Mouse (Mus musculus) limb, embryonic 10.5 days (tissue): Measurements from ENCODE around the gene Evx2. TPM values are rescaled to one million over a fixed set of nuclear protein-coding genes. Genes with fewer than 3 reads are reported as not detected.

Experiments
- DNase-seq: peaks from one replicate; pipeline ENCODE4 v3.0.0-alpha.2; 2017; ENCODE audit warnings: low spot score
- H3K27ac ChIP-seq: fragments of 300-500 bp; sonication (generic); 2 replicates; pipeline ENCODE4 v1.5.1; 2016; ENCODE audit warnings: mild to moderate bottlenecking
- H3K27me3 ChIP-seq: fragments of 300-500 bp; sonication (generic); 2 replicates; pipeline ENCODE4 v1.6.1; 2016; ENCODE audit warnings: low read depth, mild to moderate bottlenecking; ENCODE audit not compliant: poor library complexity, severe bottlenecking
- H3K36me3 ChIP-seq: fragments of 300-500 bp; sonication (generic); 2 replicates; pipeline ENCODE4 v1.6.1; 2016; ENCODE audit warnings: mild to moderate bottlenecking, moderate library complexity
- H3K4me1 ChIP-seq: fragments of 300-500 bp; sonication (generic); 2 replicates; pipeline ENCODE4 v1.6.1; 2016
- H3K4me3 ChIP-seq: fragments of 300-500 bp; sonication (generic); 2 replicates; pipeline ENCODE4 v1.5.1; 2016; ENCODE audit warnings: mild to moderate bottlenecking, moderate library complexity
- H3K9me3 ChIP-seq: fragments of 300-500 bp; sonication (generic); replicated peaks from 2 replicates; pipeline ENCODE4 v1.6.1; 2016; ENCODE audit warnings: mild to moderate bottlenecking
- WGBS: fragments of 180-500 bp; shearing (Covaris S2); methylation state at CpG from one replicate; pipeline ENCODE4 v1.1.7; 2016; 5-methylcytosine and 5-hydroxymethylcytosine counted together
- polyA plus RNA-seq: library from polyadenylated mRNA; unstranded; fragments of >200 nt; fragmentation: Nextera tagmentation; extraction: Ambion mirVana; gene quantifications from 2 replicates; pipeline ENCODE4 v1.2.1, GENCODE M21; 2016

Gene Evx2
- polyA plus RNA-seq, 1 experiment from 2014 or later, result 0.84 TPM

DNA sequence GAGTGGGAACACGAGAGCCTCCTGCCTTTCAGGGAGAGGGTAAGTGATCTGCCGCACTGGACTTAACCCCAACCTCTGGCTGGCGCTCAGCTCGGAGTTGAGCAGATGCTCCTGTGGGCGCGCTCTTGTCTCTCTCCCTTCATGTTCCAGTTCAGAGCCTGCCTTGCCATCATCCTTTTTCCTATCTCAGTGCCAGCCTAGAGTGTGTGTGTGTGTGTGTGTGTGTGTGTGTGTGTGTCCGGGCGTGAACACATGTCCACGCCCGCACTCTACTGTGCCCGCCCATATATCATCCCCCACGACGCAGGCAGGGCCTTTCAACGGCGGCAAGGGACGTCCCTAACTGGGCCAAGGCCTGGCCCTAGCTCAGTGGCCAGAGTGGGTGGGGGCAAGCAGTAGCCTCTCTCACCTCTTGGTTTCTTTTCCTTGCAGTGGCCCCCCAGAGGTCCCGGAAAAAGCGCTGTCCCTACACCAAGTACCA lies 24.2 kb upstream of the Evx2 start:
- Histone ChIP-seq H3K9me3 (no peaks in the 10 kb centered on the region), H3K4me3 (peak overlapping the region; percentile 80), H3K36me3 (peaks cover 18% of the 10 kb centered on the region), H3K27ac (peak overlapping the region; percentile 99), H3K4me1 (peaks cover 69% of the 10 kb centered on the region), H3K27me3 (peaks cover 86% of the 10 kb centered on the region)
- WGBS, result 0% methylated on average over 18 of the region's 18 CpGs
- DNase-seq, result peak; percentile 76

DNA sequence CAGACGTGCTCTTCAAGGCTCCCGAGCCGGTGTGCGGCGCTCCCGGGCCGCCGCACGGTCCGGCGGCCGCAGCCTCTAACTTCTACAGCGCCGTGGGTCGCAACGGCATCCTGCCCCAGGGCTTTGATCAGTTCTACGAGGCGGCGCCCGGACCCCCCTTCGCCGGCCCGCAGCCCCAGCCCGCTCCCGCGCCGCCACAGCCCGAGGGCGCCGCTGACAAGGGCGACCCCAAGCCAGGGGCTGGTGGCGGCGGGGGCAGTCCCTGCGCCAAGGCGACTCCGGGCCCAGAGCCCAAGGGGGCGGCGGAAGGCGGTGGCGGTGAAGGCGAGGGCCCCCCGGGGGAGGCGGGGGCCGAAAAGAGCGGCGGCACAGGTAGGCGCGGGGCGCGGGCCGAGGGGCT lies 23.4 kb upstream of the Evx2 start:
- peak overlapping the region; percentile 99 for H3K27ac ChIP-seq
- peaks cover 17% of the 10 kb centered on the region for H3K36me3 ChIP-seq
- WGBS, result 1% methylated on average over 50 of the region's 51 CpGs
- peak; percentile 67 for DNase-seq
- H3K27me3 ChIP-seq, result peaks cover 88% of the 10 kb centered on the region
- peaks cover 73% of the 10 kb centered on the region for H3K4me1 ChIP-seq
- H3K4me3 ChIP-seq, result peak overlapping the region; percentile 80
- H3K9me3 ChIP-seq, result no peaks in the 10 kb centered on the region

DNA sequence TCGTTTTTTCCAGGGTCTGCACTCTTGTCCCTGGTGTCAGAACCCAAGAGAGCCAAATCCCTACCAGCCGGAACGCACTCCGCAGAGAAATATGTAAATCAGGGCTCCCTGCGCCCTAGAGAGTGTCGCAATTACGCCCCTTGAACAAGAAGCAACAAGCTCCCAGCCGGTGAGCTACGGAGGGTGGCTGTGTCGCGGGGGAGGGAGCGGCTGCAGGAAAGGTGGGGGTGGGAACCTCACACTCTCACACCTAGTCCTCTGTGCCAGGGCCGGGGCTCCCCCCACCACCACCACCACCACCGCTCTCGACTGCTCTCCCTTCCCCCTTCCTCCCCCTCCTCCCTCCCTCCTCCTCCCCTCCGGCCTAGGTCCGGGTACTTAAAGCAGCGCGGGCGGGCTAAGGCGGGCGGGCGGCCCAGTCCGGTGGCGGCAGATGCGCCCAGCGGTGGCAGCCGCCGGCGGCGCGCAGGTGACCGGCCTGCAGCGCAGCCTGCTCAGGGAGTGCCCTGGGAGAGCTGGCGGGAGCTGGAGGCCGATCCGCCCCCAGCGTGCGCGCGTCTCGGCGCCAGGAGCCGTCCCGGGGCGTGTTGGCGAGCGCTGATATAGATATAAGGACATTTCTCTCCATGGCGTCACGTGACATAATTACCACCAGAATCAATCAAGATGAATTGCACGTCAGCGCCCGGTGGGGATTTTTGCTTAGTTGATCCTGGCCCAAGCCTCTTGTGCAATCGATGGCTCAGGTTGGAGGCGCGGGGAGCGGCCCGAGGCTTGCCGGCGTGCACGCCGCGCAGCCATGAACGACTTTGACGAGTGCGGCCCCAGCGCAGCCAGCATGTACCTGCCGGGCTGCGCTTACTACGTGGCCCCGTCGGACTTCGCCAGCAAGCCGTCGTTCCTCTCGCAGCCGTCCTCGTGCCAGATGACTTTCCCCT lies 22.5 kb upstream of the Evx2 start:
- H3K4me3 ChIP-seq, result peak overlapping the region; percentile 80
- no peaks in the 10 kb centered on the region for H3K9me3 ChIP-seq
- peaks cover 88% of the 10 kb centered on the region for H3K27me3 ChIP-seq
- H3K27ac ChIP-seq, result peak overlapping the region; percentile 99
- WGBS, result under 1% methylated on average over 78 of the region's 78 CpGs
- DNase-seq, result peak; percentile 88
- peaks cover 8% of the 10 kb centered on the region; the same call in 1 of the 2 replicates for H3K36me3 ChIP-seq
- H3K4me1 ChIP-seq, result peaks cover 71% of the 10 kb centered on the region

DNA sequence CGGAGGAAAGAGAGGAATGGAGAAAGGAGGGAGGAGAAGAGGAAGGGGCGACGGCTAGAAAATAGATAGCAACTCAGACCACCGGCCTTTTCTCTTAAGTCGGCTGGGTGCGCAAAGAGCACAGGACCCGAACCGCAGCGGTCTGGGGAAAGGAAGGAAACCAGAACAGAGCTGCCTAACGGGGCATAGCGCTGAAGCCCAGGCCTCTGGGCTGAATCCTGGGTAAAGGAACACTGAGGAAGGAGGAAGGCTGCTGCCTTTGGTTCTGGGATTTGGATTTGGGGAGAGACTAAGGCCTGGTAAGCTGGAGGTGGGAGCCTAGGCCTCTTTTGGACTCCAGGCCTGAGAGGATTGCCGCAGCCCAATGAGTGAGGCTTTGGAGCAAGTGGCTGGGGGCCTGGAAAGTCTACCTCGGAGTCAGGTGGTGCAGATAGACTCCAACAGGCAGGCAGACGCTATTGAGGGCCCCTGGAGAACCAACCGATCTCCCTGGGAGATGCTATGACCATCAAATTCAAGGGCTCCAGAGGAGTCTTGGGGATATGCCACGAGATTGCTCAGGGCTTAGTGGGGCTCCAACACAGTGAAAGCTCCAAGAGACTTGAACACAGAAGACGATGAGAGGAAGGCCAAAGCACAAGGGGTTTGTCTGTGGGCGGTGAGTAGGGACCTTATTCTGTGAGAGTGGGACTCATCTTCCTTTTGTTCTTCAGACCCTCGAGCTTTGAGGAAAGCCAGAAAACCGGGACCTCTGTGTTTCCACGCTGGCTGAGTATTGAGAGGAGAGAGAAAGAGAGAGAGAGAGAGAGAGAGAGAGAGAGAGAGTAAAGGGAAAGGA lies 21.4 kb upstream of the Evx2 start:
- H3K27me3 ChIP-seq, result peaks cover 97% of the 10 kb centered on the region
- peak overlapping the region; percentile 80 for H3K4me3 ChIP-seq
- H3K9me3 ChIP-seq, result no peaks in the 10 kb centered on the region
- WGBS, result 3% methylated on average over 21 of the region's 21 CpGs
- DNase-seq, result peak; percentile 67
- H3K4me1 ChIP-seq, result peaks cover 81% of the 10 kb centered on the region
- peak overlapping the region; percentile 99 for H3K27ac ChIP-seq
- peaks cover 8% of the 10 kb centered on the region; the same call in 1 of the 2 replicates for H3K36me3 ChIP-seq

DNA sequence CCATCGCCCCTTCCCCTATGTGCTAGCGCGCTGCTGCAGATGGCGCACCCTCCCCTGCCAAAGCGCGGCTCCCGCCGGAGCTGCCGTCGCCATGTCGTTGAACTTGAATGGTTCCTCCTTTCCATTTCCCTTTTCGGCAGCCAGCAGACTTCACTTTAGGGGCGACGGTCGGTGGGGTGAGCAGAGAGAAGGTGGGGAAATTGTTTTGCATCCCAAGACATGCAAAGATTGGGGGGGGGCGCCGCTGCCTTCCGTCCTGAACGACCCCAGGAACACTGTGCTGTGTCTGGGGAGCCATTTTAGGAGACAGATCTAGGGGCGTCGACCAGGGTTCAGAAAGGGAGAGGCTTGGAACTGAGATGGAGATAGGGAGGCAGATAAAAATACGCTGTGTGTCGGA lies 20.6 kb upstream of the Evx2 start:
- peak; percentile 75 for DNase-seq
- Histone ChIP-seq H3K27ac (peak overlapping the region; percentile 99), H3K36me3 (peaks cover 8% of the 10 kb centered on the region; the same call in 1 of the 2 replicates), H3K27me3 (peaks cover 98% of the 10 kb centered on the region), H3K4me3 (peak overlapping the region; percentile 80), H3K4me1 (peaks cover 89% of the 10 kb centered on the region), H3K9me3 (no peaks in the 10 kb centered on the region)
- WGBS, result 2% methylated on average over 23 of the region's 23 CpGs

DNA sequence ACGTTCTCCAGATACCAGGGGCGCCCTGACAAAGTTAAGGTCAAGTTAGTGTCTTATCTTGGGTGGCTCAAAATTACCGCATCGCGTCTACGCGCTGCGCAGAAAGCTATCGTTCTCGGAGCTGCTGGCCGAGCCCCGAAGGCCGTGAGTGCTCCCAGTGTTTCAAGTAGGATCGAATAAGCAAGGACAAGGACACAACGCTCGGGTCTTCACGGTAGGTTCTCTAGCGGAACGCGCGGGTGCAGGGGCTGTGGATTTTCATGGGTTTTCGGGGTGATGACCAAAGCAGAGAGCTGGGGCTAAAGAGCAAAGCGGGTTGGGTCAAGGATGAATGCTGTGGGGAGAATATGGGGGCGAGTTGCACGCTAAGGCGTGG lies 20.2 kb upstream of the Evx2 start:
- H3K9me3 ChIP-seq, result no peaks in the 10 kb centered on the region
- H3K36me3 ChIP-seq, result peaks cover 8% of the 10 kb centered on the region; the same call in 1 of the 2 replicates
- peaks cover 93% of the 10 kb centered on the region for H3K4me1 ChIP-seq
- peak; percentile 74 for DNase-seq
- under 1% methylated on average over 26 of the region's 26 CpGs for WGBS
- H3K4me3 ChIP-seq, result peak overlapping the region; percentile 80
- H3K27me3 ChIP-seq, result peaks cover 98% of the 10 kb centered on the region
- H3K27ac ChIP-seq, result peak overlapping the region; percentile 99

DNA sequence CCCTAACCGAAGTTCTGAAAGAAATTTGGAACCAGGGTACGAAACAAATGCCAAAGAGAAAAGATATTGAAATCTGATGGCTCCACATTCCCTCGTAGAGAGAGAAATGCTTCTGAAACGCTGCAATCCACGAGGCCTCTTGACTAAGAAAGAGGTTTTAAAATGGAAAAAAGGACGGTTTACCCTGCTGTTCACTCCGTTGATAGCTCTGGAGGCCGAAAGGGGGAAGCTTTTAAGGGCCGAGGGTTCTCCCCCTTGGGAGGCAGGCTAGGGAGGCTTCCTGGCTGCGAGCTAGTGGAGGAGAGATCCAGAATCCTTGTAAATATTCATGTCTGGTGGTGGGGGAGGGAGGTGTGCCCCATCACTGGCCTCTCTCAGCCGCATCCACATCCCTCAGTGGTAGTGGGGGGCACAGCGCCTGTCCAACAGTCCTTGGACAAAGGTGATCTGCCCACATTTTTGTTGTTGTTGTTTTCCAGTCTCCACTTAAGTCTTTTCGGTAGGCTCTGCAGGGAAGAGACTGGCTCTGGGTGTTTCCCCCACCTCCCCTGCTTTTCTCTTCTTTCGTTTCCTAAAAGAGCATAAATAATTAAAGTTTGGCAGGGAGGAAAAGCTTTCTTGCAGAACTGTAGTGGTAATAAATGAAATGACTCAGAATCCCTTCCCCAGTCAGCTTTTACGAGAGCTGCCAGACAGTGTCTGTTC lies 19.7 kb upstream of the Evx2 start, which contains the start of gene Hoxd11:
Gene Hoxd11 (plus strand): TSS at position 667 of the 705 bp plus-strand sequence.
- Histone ChIP-seq H3K4me1 (peaks cover 98% of the 10 kb centered on the region), H3K9me3 (no peaks in the 10 kb centered on the region), H3K27me3 (peaks cover 99% of the 10 kb centered on the region), H3K27ac (peak within 1 kb of the TSS; percentile 99), H3K4me3 (peak within 1 kb of the TSS; percentile 80), H3K36me3 (peaks cover 4% of the 10 kb centered on the region; the same call in 1 of the 2 replicates)
- peak; percentile 62 for DNase-seq
- WGBS, result 2% methylated on average over 15 of the region's 15 CpGs

DNA sequence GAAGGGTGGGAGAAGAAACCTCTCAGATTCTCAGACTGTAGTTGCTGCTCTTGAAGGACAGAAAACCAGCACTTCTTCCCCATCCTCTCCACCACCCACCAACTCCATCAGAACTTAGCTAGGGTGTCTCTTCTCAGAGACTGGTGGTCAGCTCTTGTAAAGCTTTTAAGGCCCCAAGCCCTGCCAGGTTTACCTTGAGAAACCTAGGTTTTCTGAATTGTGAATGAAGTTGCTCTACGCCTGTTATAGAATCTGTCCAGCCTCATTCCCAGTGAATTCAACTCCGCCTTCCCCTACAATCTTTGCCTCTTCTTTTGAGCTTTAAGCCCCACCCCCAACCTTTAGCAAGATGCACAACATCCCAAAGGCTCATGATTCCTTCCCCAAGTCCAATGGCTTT lies 17.7 kb upstream of the Evx2 start:
- peak overlapping the region; percentile 80 for H3K4me3 ChIP-seq
- H3K27me3 ChIP-seq, result peaks cover 100% of the 10 kb centered on the region

DNA sequence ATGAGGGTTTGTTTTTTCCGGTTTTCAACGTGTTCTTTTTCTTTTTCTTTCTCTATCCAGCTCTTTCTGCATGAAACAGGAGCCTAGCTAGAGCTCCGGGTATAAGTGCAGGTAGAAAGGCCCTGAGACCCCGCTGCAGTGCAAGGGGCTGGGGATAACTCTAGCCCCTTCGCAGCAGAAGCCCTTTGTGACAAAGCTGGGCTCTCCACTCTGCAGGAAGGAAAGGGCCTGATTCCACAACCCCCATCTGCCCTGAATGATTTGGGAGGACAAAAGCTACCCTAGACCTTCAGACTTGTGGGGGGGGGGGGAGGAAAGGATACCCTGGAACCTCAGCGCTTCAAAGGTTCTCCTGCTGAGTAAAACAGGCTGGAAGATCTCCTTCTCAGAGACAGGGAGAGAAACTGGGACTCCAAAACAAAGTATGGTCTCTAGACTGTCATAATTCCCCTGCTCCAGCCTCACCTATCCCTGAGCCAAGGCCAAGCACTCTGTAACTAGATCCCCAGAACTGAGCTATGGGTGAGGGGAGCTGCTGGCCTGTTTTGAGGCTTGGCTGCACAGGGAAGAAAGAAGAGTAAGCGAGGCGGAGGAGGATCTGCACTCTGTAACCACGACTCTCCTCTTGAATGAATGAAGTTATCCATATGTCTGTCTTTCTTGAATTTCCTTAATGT lies 17.2 kb upstream of the Evx2 start:
- peaks cover 100% of the 10 kb centered on the region for H3K27me3 ChIP-seq

More for the DNA sequence above, 17.7 kb upstream of the Evx2 start:
- H3K36me3 ChIP-seq, result no peaks in the 10 kb centered on the region
- H3K27ac ChIP-seq, result peak overlapping the region; percentile 90
- H3K9me3 ChIP-seq, result no peaks in the 10 kb centered on the region
- WGBS, result 12% methylated on average over 2 of the region's 2 CpGs
- H3K4me1 ChIP-seq, result peaks cover 99% of the 10 kb centered on the region
- peak; percentile 45 for DNase-seq

DNA sequence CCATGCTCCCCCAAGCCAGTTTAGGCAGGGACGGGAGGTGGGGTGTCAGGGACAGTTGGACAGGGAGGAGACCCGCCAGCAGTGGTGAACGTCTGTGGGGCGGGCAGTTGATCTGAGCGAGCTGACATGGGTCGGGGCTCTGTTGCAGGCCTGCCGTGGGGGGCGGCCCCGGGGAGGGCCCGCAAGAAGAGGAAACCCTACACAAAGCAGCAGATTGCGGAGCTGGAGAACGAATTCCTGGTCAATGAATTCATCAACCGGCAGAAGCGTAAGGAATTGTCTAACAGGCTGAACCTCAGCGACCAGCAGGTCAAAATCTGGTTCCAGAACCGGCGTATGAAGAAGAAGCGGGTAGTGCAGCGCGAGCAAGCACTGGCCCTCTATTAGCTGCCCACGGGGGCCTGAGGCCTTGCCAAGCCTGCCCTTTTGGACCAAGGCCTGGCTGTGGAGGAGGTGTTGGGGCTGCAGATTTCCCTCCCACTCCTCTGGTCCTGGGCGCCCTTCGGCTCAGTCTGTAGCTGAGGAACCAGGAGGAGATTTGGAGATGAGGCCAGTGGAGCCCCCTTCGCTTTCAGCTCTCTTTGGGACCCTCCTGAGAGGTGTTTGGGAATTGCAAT lies 16.4 kb upstream of the Evx2 start:
- H3K27me3 ChIP-seq, result peaks cover 100% of the 10 kb centered on the region
- H3K4me3 ChIP-seq, result peak overlapping the region; percentile 80
- 4% methylated on average over 24 of the region's 24 CpGs for WGBS
- H3K9me3 ChIP-seq, result no peaks in the 10 kb centered on the region
- peaks cover 95% of the 10 kb centered on the region for H3K4me1 ChIP-seq
- no peaks in the 10 kb centered on the region for H3K36me3 ChIP-seq
- H3K27ac ChIP-seq, result peak overlapping the region; percentile 90
- DNase-seq, result peak; percentile 63

More for the DNA sequence above, 17.2 kb upstream of the Evx2 start:
- H3K4me3 ChIP-seq, result peak overlapping the region; percentile 80
- DNase-seq, result peak; percentile 58
- H3K36me3 ChIP-seq, result no peaks in the 10 kb centered on the region
- H3K9me3 ChIP-seq, result no peaks in the 10 kb centered on the region
- peak overlapping the region; percentile 90 for H3K27ac ChIP-seq
- 5% methylated on average over 9 of the region's 9 CpGs for WGBS
- H3K4me1 ChIP-seq, result peaks cover 99% of the 10 kb centered on the region

DNA sequence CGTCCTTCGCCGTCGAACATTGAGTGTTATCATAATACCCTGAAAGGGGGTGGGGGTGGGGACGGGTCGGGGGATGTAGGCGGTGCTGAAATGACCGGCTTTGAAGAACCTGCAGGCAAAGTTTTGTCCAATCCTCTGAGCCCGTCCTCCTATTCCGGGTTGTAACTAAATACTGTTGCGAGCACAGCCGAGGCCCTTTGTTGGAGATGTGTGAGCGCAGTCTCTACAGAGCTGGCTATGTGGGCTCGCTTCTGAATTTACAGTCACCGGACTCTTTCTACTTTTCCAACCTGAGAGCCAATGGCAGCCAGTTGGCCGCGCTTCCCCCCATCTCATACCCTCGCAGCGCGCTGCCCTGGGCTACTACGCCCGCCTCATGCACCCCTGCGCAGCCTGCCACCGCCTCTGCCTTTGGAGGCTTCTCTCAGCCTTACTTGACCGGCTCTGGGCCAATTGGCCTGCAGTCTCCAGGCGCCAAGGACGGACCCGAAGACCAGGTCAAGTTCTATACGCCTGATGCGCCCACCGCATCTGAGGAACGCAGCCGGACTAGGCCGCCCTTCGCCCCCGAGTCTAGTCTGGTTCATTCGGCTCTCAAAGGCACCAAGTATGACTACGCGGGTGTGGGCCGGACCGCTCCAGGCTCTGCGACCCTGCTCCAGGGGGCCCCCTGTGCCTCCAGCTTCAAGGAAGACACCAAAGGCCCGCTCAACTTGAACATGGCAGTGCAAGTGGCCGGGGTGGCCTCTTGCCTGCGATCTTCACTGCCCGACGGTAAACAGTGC lies 15.7 kb upstream of the Evx2 start, which contains the start of gene Hoxd12:
Gene Hoxd12 (plus strand): TSS at position 133 of the 785 bp plus-strand sequence.
- H3K9me3 ChIP-seq, result no peaks in the 10 kb centered on the region
- H3K27me3 ChIP-seq, result peaks cover 100% of the 10 kb centered on the region
- H3K27ac ChIP-seq, result peak within 1 kb of the TSS; percentile 90
- WGBS, result 1% methylated on average over 47 of the region's 47 CpGs
- H3K4me1 ChIP-seq, result peaks cover 90% of the 10 kb centered on the region
- H3K4me3 ChIP-seq, result peak within 1 kb of the TSS; percentile 80
- no peaks in the 10 kb centered on the region for H3K36me3 ChIP-seq
- DNase-seq, result peak; percentile 77
